21 mouse cellular contexts compared by ENCODE assay signal in the genomic region with DNA sequence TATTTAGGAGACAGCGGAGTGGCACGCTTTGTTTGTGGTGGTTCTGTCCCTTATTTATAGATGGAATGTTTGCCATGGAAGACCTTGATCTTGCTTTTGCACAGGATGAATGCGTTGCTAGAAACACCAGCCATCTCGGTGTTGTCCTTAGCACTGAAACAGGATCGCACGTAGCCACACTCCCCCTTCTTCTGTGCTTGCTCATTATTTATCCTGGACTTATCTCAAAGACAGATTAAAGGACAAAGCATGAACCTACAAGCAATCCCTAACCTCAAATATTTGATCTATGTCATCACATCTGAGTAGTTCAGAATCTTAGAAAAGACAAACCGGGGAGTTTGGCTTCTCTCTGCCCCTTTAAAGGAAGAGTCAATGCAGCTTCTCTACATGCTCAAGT.
"Had no signal": no experiment of that assay in that cellular context is flagged by ENCODE, and none has a peak within 500 bp of the region (broad histone marks: within the 10 kb centered on the region; RNA-seq: fewer than 3 reads in every experiment).

No protein-coding gene starts in this region.

- H3K4me2 ChIP-seq: limb, embryonic 12.5 days; limb, embryonic 15.5 days; liver, embryonic 11.5 days; lung, embryonic 14.5 days; midbrain, embryonic 12.5 days; neural tube, embryonic 12.5 days; neural tube, embryonic 15.5 days had no signal

- DNase-seq: kidney, adult 18-20 months; kidney, adult 9 months; kidney, postnatal 14 days; layer of hippocampus, postnatal 36 days; liver, postnatal 0 days; lung, embryonic 14.5 days; right cerebral cortex, adult 18-20 months; right cerebral cortex, postnatal 25 days; spleen, adult 18-20 months; thymus, adult 2 months; thymus, postnatal 14 days; thymus, postnatal 4 days had no signal

- H3K4me3 ChIP-seq: left cerebral cortex, adult 2 months; limb, embryonic 12.5 days; limb, embryonic 15.5 days; midbrain, embryonic 12.5 days; neural tube, embryonic 12.5 days; neural tube, embryonic 15.5 days had no signal

- ATAC-seq: liver, postnatal 0 days; lung, postnatal 0 days; midbrain, embryonic 16.5 days had no signal

- H3K27me3 ChIP-seq: neural tube, embryonic 12.5 days had no signal

- H3K36me3 ChIP-seq: limb, embryonic 12.5 days; limb, embryonic 15.5 days; midbrain, embryonic 12.5 days; neural tube, embryonic 12.5 days; neural tube, embryonic 15.5 days had no signal
